Mouse (Mus musculus) neural tube, embryonic 15.5 days (tissue): Measurements from ENCODE around the gene Ifitm6. TPM values are rescaled to one million over a fixed set of nuclear protein-coding genes. Genes with fewer than 3 reads are reported as not detected.
A peak's percentile ranks its signal among the peaks of the same experiment; 100 is the strongest.
"Not testable (repeated sequence)": the region's sequence is repeated elsewhere in the genome, so short reads cannot be mapped to it uniquely, and the experiment has no call there.

ENCODE experiments used
- ATAC-seq: fragments of 200-750 bp; cut with Nextera tagmentation; 2 replicates; pipeline ENCODE4 v1.8.0; 2017; ENCODE audit warnings: mild to moderate bottlenecking, moderate TSS enrichment, moderate library complexity; ENCODE audit not compliant: low FRiP score
- H3K27ac ChIP-seq: fragments of 300-500 bp; sonication (generic); replicated peaks from 2 replicates; pipeline ENCODE4 v1.5.1; 2015; ENCODE audit warnings: mild to moderate bottlenecking, inconsistent platforms
- H3K27me3 ChIP-seq: fragments of 300-500 bp; sonication (generic); replicated peaks from 2 replicates; pipeline ENCODE4 v1.6.1; 2015; ENCODE audit warnings: inconsistent platforms
- H3K36me3 ChIP-seq: fragments of 300-500 bp; sonication (generic); 2 replicates; pipeline ENCODE4 v1.6.1; 2015; ENCODE audit warnings: inconsistent platforms
- H3K4me1 ChIP-seq: fragments of 300-500 bp; sonication (generic); 2 replicates; pipeline ENCODE4 v1.6.1; 2015; ENCODE audit warnings: inconsistent platforms
- H3K4me2 ChIP-seq: fragments of 300-500 bp; sonication (generic); 2 replicates; pipeline ENCODE4 v1.6.1; 2015; ENCODE audit warnings: inconsistent platforms, mild to moderate bottlenecking, moderate library complexity
- H3K4me3 ChIP-seq: fragments of 300-500 bp; sonication (generic); replicated peaks from 2 replicates; pipeline ENCODE4 v1.5.1; 2015; ENCODE audit warnings: mild to moderate bottlenecking, inconsistent platforms
- H3K9ac ChIP-seq: fragments of 300-500 bp; sonication (generic); replicated peaks from 2 replicates; pipeline ENCODE4 v1.6.1; 2015; ENCODE audit warnings: mild to moderate bottlenecking, inconsistent platforms
- H3K9me3 ChIP-seq: fragments of 300-500 bp; sonication (generic); replicated peaks from 2 replicates; pipeline ENCODE4 v1.6.1; 2016; ENCODE audit warnings: inconsistent platforms
- WGBS: fragments of 180-500 bp; shearing (Covaris S2); methylation state at CpG from one replicate; pipeline ENCODE4 v1.1.7; 2015; ENCODE audit warnings: mixed read lengths; 5-methylcytosine and 5-hydroxymethylcytosine counted together
- polyA plus RNA-seq: library from polyadenylated mRNA; unstranded; fragments of >200 nt; fragmentation: Nextera tagmentation; extraction: Ambion mirVana; gene quantifications from 2 replicates; pipeline ENCODE4 v1.2.1, GENCODE M21; 2015

Ifitm6 gene
- polyA plus RNA-seq, 1 experiment from 2014 or later: 1.7 TPM

- Histone ChIP-seq H3K27ac (no peak overlapping the region), H3K36me3 (no peaks in the 10 kb centered on the region), H3K4me1 (no peaks in the 10 kb centered on the region), H3K27me3 (no peaks in the 10 kb centered on the region), H3K4me2 (no peak overlapping the region), H3K9ac (no peak overlapping the region), H3K9me3 (no peaks in the 10 kb centered on the region), H3K4me3 (no peak overlapping the region)
- WGBS: 94% methylated on average over 8 of the region's 8 CpGs
- ATAC-seq: no peak
These were observed 36.0 kb downstream of the Ifitm6 start for GRCm38 (mm10) chr7:140981704-140982103.

- H3K4me2 ChIP-seq, H3K4me3 ChIP-seq, ATAC-seq, H3K27me3 ChIP-seq, H3K9me3 ChIP-seq, H3K36me3 ChIP-seq, H3K9ac ChIP-seq, H3K27ac ChIP-seq: not testable (repeated sequence)
- 93% methylated on average over 9 of the region's 9 CpGs for WGBS
- H3K4me1 ChIP-seq: peaks cover 10% of the 10 kb centered on the region; the same call in 1 of the 2 replicates
These were observed 41.0 kb downstream of the Ifitm6 start for GRCm38 (mm10) chr7:140976720-140977119.

GRCm38 (mm10) chr7:140975465-140975864, 42.3 kb downstream of the Ifitm6 start:
- no peak overlapping the region for H3K9ac ChIP-seq
- WGBS: 32% methylated on average over 3 of the region's 3 CpGs
- H3K4me2 ChIP-seq: no peak overlapping the region
- no peak overlapping the region for H3K27ac ChIP-seq
- no peaks in the 10 kb centered on the region for H3K9me3 ChIP-seq
- ATAC-seq: no peak
- H3K4me3 ChIP-seq: no peak overlapping the region
- peaks cover 10% of the 10 kb centered on the region; the same call in 1 of the 2 replicates for H3K4me1 ChIP-seq
- 0 out of 2 replicates have a peak, but pooled peaks cover 3% of the 10 kb centered on the region for H3K27me3 ChIP-seq
- H3K36me3 ChIP-seq: no peaks in the 10 kb centered on the region

- 26% methylated on average over 9 of the region's 9 CpGs for WGBS
- H3K36me3 ChIP-seq: no peaks in the 10 kb centered on the region
These were observed 42.8 kb downstream of the Ifitm6 start for GRCm38 (mm10) chr7:140974940-140975339.

GRCm38 (mm10) chr7:140973396-140974165, 44.1 kb downstream of the Ifitm6 start:
- Histone ChIP-seq H3K27me3 (0 out of 2 replicates have a peak, but pooled peaks cover 3% of the 10 kb centered on the region), H3K27ac (no peak overlapping the region), H3K36me3 (no peaks in the 10 kb centered on the region), H3K9me3 (no peaks in the 10 kb centered on the region), H3K4me1 (peaks cover 10% of the 10 kb centered on the region; the same call in 1 of the 2 replicates), H3K4me3 (no peak overlapping the region), H3K4me2 (no peak overlapping the region), H3K9ac (no peak overlapping the region)
- no peak for ATAC-seq
- WGBS: 10% methylated on average over 14 of the region's 14 CpGs

More at GRCm38 (mm10) chr7:140974940-140975339, 42.8 kb downstream of the Ifitm6 start:
- Histone ChIP-seq H3K27me3 (0 out of 2 replicates have a peak, but pooled peaks cover 3% of the 10 kb centered on the region), H3K4me3 (no peak overlapping the region), H3K4me2 (no peak overlapping the region), H3K27ac (no peak overlapping the region), H3K9me3 (no peaks in the 10 kb centered on the region), H3K4me1 (peaks cover 10% of the 10 kb centered on the region; the same call in 1 of the 2 replicates), H3K9ac (no peak overlapping the region)
- ATAC-seq: no peak

- Histone ChIP-seq H3K4me1 (peaks cover 10% of the 10 kb centered on the region; the same call in 1 of the 2 replicates), H3K4me3 (no peak overlapping the region), H3K9me3 (no peaks in the 10 kb centered on the region), H3K36me3 (no peaks in the 10 kb centered on the region), H3K27ac (no peak overlapping the region), H3K27me3 (0 out of 2 replicates have a peak, but pooled peaks cover 3% of the 10 kb centered on the region), H3K9ac (no peak overlapping the region), H3K4me2 (no peak overlapping the region)
- 85% methylated on average over 8 of the region's 8 CpGs for WGBS
- ATAC-seq: no peak
These were observed 46.1 kb downstream of the Ifitm6 start for GRCm38 (mm10) chr7:140971479-140972171.

DNA sequence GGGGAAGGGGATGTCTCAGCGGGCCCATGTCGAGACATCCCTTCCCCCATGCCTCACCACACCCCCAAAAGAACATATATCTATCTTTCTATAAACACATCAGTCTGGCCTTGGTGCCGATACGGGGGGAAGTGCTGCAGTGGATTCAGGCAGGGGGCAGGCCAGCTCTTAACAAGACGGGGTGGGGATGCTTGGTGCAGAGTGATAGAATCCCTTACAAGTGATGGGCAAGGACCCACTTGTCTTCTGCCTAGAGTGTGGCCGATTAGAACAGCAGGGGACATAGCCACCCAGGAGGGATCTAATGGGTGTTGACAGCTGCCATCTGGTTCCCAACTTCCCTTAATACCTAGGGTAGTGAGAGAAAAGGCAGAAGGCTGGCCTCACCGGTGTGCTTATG, 46.8 kb downstream of the Ifitm6 start:
- Histone ChIP-seq H3K4me1 (peaks cover 10% of the 10 kb centered on the region; the same call in 1 of the 2 replicates), H3K4me2 (no peak overlapping the region), H3K9me3 (no peaks in the 10 kb centered on the region), H3K36me3 (no peaks in the 10 kb centered on the region), H3K9ac (no peak overlapping the region), H3K27ac (no peak overlapping the region), H3K27me3 (0 out of 2 replicates have a peak, but pooled peaks cover 3% of the 10 kb centered on the region), H3K4me3 (no peak overlapping the region)
- WGBS: 50% methylated on average over 7 of the region's 7 CpGs
- no peak for ATAC-seq

GRCm38 (mm10) chr7:140968710-140969109, 49.0 kb downstream of the Ifitm6 start:
- H3K4me3 ChIP-seq, H3K4me1 ChIP-seq, H3K4me2 ChIP-seq, H3K27ac ChIP-seq, ATAC-seq, H3K27me3 ChIP-seq, H3K36me3 ChIP-seq, H3K9me3 ChIP-seq, H3K9ac ChIP-seq: not testable (repeated sequence)
- 26% methylated on average over 3 of the region's 3 CpGs for WGBS

- Histone ChIP-seq H3K9me3 (no peaks in the 10 kb centered on the region), H3K27me3 (no peaks in the 10 kb centered on the region), H3K4me1 (no peaks in the 10 kb centered on the region), H3K9ac (no peak overlapping the region), H3K4me3 (no peak overlapping the region), H3K27ac (no peak overlapping the region), H3K4me2 (0 out of 2 replicates have a peak overlapping the region, but pooled peaks have one; percentile 13), H3K36me3 (no peaks in the 10 kb centered on the region)
- WGBS: 8% methylated on average over 14 of the region's 14 CpGs
- ATAC-seq: no peak
These were observed 49.7 kb downstream of the Ifitm6 start for GRCm38 (mm10) chr7:140967862-140968591.

DNA sequence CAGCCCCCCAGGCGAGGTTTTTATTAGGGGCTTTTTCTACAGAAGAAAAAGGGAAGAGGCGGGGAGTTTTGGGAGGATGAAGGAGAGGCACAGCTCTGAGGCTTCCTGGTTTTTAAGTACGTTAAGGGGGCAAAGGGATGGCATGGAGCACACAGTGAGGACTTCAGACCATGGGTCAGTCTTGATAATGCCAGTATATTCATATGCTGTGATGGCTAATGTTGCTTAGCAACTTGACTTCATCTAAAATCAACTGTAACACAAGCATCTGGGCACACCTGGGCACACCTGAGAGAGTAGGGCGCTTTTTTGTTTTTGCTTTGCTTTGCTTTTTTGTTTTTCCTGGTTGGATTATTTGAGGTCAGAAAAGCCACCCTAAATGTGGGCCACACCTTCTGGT, 50.8 kb downstream of the Ifitm6 start, which contains the start of gene Ifitm1:
Gene Ifitm1, plus strand, starts transcription at position 301 of the 400 bp plus-strand sequence.
- no peak for ATAC-seq
- Histone ChIP-seq H3K9me3 (no peaks in the 10 kb centered on the region), H3K4me2 (0 out of 2 replicates have a peak within 1 kb of the TSS, but pooled peaks have one; percentile 13), H3K36me3 (no peaks in the 10 kb centered on the region), H3K4me1 (no peaks in the 10 kb centered on the region), H3K27ac (no peak within 1 kb of the TSS), H3K4me3 (no peak within 1 kb of the TSS), H3K27me3 (no peaks in the 10 kb centered on the region), H3K9ac (no peak within 1 kb of the TSS)
- WGBS: 78% methylated on average over 4 of the region's 4 CpGs
